Mouse (Mus musculus): ENCODE results near the gene Glis1. TPM values are rescaled to one million over a fixed set of nuclear protein-coding genes. Genes with fewer than 3 reads are reported as not detected.

The Glis1 gene
- total RNA-seq, 2 experiments from 2014 or later = not detected

- DNase-seq = no peak
These were observed 84.4 kb downstream of the Glis1 start for GRCm38 (mm10) chr4:107518766-107519165.

DNA sequence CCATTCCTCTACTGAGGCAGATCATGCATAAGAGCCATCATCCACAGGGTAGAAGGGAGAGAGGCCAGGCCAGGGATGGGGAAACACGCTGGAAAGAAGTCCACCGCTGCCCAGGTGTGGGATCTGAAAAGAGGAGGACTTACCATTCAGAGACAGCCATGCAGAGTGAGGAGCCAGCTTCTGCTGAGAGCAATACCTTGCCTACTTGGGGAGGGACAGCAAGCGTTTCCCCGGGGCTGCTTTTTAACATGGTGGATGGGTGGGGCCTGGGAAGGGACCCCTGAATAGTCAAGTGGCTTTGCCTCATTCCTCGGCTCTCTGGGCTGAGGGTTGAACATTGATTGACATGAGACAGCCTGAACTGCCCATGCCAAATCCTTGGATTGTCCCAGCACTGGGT lies 85.7 kb downstream of the Glis1 start:
- DNase-seq = no peak

GRCm38 (mm10) chr4:107520816-107521215 lies 86.4 kb downstream of the Glis1 start:
- DNase-seq = no peak

DNA sequence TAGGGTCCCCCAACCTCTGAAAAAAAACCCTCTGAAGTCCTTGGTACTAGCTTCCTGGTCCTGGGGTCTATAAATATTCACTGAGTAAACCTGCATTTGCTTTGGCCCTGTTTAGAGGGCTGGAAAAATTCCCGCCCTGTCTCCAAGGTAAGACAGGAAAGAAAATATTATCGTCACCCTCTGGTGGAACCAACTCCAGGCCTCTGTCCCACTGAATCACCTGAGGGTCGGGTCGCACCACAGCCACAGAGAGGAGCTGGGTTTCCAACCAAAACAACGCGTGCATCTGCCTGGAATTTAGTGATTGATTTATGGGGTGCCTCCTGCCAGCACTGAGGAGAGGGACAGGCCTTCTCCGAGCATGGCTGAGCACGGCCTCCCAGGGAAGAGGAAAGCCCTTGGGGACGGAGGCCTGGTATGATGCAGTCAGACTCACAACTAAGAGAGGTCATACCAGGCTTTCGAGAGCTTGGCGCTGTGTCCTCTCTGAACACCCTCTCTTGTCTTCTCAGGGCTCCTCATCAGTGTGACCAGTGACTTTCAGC lies 89.3 kb downstream of the Glis1 start:
- no peak for DNase-seq

DNA sequence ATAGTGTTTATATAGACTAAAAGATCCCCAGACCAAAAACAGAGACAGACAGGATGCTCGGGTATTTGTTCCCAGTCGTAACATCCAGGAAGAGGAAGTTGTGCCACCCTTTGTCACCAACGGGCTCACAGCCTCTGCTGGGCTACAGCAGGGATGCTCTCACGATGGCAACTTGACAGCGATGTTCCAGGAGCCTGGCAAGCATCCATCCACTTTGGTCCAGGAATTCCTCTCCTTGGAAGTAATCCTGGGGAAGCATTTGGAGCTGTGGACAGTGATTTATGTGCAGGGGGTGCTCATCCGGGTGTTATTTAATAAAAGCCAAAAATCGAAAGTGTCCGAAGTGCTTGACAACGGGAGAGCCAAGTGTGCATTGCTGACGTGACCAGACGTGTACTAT lies 100.7 kb downstream of the Glis1 start:
- DNase-seq = no peak

GRCm38 (mm10) chr4:107538116-107538515 lies 103.7 kb downstream of the Glis1 start:
- no peak for DNase-seq

DNA sequence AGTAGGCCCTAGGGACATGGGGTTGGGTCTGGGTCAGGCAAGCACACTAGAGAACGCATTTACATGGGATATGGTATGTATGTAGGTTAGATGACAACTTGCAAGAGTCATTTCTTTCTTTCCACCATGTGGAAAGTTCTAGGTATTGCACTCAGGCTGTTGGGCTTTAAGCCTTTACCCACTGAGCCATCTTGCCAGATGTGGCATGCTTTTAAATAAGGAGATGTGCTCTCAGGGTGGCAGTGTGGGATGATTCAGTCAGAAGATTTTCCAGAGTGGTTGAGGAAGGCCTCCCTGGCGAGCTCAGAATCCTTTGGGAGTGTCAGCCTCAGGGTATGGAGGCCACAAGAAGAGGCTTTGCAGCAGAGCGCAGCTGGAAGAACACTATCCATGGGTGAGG lies 104.2 kb downstream of the Glis1 start:
- DNase-seq = no peak

DNA sequence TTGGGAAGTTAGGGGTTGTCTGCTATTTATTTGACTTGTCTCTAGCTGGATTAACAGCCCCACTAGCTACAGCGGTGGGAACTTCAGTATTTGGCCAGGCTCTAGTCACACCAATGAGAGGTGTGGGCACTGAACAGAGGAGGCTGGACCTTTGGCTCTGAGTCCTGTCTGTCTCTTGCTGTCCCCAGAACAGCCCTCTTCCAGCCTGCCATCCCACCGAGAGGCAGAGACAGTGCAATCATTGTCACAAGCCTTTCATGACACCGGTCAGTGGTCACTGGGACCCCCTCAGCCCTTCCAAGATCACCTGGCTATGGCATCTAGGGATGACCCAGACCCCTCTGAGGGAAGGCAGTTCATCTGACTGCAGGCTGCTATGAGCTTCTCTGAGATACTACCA lies 104.6 kb downstream of the Glis1 start:
- no peak for DNase-seq

GRCm38 (mm10) chr4:107541821-107542220 lies 107.4 kb downstream of the Glis1 start:
- no peak for DNase-seq

DNA sequence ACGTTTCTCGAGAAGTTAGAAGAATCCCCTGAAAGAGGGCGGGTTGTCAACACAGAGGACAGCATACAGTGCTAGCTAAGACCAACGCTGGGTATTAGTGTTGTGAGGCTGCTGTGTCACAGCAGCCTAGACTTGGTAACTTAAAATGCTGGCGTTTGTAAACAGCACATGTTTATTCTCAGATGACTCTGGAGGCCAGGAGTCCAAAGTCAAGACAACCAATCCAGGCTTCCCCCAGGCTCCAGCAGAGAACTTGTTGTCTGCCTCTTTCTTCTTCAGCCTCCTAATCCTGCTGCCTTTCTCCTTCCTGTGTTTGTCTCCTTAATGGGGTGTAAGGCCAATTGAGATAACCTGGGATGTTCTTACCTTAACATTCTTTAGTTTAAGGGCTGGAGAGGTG lies 110.5 kb downstream of the Glis1 start:
- DNase-seq = no peak

GRCm38 (mm10) chr4:107545726-107546125 lies 111.3 kb downstream of the Glis1 start:
- no peak for DNase-seq

- no peak for DNase-seq
These were observed 112.1 kb downstream of the Glis1 start for GRCm38 (mm10) chr4:107546525-107546924.

- DNase-seq = no peak
These were observed 115.7 kb downstream of the Glis1 start for GRCm38 (mm10) chr4:107550096-107550495.

- DNase-seq = no peak
These were observed 116.2 kb downstream of the Glis1 start for GRCm38 (mm10) chr4:107550546-107550945.

DNA sequence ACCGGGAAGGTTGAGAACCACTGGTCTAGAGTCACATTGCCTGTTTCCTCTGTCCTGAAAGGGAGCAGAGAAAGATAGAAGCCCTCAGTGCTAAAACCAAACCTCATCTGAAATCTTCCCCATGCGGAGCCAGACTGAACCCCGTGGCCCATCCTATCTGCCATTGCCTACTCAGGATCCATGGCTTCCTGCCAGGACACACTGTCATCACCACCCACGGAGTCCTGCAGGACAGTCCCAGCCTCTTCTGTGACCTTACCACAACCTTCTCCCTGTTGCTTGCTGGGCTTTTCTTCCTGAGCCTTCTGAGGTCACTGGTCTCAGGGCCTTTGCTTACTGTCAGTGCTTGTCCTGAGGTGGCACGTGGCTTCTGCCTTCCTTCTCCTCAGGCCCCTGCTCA lies 118.3 kb downstream of the Glis1 start:
- peak; percentile 3 for DNase-seq

- DNase-seq = peak; percentile 1
These were observed 119.4 kb downstream of the Glis1 start for GRCm38 (mm10) chr4:107553774-107554173.

DNA sequence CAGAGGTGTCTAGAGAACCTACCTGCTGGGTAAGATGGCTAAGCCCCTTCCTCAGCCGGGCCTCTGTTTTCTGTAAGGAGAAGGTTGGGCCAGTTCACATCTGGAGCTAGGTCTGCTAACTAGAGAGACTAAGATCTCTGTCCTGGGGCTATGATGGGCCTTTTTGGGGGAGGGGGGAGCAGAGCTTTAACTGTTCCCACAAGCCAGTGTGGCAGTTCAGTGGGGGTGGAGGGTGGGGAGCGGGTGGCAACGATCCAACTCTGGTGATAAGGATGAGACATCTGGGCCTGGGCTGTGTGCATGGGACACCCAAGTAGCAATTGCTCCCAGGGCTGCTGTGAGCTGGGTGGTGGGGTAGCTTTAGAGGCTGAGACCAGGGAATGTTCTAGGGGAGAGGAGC lies 124.4 kb downstream of the Glis1 start:
- DNase-seq = no peak

DNA sequence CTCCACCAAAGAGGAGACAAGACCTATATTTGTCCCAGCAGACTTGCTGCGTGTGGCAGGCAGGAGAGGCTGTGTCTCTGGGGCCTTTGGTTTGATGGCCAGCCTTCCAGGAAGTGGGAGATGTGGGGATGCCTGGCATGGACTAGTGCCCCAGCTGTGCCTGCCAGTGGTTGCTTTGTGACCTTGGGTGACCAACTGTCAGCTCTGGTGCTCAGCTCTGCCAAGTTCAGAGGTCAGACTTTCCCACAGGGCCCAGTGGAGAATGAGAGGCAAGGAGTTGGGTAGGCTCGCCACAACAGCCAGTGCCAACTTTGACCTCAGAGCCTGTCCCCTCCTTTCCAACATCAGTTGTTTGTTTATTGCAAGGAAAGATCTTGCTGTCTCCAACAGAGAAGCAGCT lies 126.7 kb downstream of the Glis1 start:
- no peak for DNase-seq

GRCm38 (mm10) chr4:107568159-107568558 lies 133.8 kb downstream of the Glis1 start:
- DNase-seq = no peak

DNA sequence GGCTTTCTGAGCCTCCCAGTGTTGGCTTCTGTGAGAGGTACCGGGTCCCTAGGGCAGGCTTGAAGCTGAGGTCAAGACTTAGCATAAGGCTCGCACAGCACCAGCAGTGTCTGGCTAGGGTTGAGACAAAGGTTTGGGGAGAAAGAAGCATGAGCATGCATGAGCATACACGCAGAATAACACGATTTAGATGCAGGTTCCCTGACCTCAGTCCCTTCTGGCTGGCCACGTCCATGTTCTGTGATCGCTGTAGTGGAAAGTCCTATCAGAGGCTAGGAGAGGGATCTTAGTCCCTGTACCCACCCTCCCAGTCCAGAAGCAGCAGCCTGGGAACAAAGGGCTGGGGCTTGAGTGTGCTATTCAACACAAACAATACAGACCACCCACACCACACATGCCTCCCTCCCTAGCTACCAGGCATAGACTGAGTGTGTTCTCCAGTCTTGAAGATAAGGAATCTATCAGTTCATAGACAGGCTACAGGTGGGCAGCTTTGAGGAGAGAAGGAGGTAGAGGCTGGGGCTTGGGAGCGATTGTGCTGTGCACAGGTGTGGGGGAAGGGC lies 134.6 kb downstream of the Glis1 start:
- DNase-seq = no peak

DNA sequence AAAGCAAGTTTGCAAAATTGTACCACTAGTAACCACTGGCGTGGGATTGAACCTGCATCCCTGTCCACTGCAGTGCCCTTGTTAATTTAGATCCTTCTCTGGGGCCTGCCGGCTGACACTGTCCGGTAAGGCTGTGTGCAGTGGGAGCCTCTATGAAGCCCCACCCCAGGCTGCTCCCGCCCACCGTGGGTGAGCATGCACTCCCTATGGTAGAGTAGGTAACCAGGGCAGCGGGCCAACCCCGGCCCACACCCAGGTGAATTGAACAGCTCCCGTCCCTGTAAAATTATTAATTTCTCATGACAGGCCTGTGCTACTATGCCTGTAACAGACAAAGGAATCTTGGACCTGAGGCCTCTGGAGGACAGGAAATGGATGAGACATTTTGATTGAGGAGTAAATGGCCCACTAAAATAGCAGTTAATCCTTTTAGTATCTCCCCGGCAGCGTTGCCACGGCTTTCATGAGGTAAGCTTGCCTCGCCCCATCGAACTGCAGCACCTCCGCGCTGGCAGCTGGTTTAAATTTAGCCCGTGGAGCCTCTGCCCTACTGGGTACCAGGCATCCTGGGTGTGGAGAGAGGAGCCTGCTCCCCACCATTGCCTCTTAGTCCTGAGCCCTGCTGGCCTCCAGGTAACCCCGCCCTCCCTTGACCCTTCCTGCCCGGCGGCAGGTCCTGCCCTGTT lies 136.1 kb downstream of the Glis1 start:
- DNase-seq = no peak

DNA sequence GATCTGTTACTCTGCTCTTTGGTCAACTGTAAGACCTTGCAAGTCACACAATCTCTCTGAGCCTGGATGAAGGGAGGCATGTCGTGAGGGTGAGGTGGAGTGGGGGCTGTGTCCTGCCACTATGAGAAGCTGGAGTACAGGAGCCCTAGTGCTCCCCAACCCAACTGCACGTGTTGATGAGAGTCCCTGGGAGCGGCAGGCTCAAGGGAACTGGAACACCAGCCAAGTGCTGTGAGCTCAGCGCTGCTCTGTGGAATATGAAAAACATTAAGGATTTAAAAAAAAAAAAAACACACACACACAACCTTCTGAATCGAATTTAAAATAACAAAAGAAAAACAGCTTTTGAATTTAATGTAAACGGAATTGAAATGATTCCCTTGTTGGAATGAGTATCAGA lies 141.4 kb downstream of the Glis1 start:
- no peak for DNase-seq

- DNase-seq = no peak
These were observed 142.4 kb downstream of the Glis1 start for GRCm38 (mm10) chr4:107576742-107577141.
